Mouse (Mus musculus): ENCODE results near the gene Brd4. TPM values are rescaled to one million over a fixed set of nuclear protein-coding genes. Genes with fewer than 3 reads are reported as not detected.

The Brd4 gene
- total RNA-seq, 2 experiments from 2014 or later, result 64.0 to 67.4 TPM

DNA sequence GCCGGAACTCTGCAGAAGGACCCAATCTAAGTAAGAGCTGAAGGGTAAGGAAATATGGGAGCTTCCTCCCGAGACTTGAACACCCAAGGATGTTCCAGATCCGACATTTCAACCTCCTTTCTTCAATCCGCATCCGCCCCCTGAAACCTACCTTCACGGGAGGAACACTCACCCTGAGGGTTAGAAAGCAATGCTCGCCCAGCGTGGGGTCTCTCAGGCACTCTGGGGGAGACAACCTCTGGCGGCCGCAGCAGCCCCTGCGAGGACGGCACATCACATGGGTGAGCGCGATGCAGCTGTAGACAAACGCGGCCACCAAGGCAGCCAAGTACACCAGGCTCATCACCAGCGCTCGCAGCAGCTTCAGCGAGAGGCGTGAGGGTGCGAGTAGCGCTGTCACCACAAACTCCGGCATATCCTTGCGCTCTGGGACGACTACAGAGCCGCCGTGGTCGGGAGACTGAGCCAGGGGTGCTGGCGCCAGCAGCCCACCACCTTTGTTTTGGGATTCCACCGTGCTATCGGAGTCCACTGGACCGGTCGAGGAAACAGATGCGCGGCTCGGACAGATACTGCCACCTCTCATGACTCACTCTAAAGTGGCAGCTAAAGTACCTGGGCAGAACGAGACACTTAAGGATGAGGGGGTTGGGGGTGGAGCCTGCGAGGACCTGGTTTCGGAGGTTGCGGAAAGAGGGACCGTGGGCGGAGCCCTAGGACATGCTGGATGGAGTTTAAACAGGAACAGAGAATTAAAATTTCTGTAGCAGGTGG lies 95.5 kb downstream of the Brd4 start, which contains the start of gene Ephx3:
Ephx3 (minus strand) TSS at position 687 of the 774 bp plus-strand sequence.
- intact Hi-C loops (cut with DNase I), result no loop called here

DNA sequence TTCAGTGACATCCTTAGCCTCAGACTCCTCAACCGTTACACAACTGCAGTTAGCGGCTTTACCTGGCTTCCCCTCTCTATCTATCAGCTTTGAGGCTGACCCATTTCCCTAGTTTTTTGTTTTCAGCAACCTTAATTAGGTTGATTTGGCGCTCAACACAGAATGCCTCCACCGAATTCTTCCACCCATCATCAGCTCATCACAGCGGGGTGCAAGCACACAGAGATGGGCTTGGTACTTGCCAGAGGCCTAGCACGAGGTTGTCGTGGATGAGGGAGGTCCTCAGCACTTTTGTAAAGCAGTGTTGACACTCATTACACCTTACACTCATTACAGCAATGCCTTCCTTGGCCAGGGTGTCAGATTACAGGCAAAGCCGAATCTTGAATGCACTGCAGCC lies 101.5 kb downstream of the Brd4 start:
- intact Hi-C loops (cut with DNase I), result no loop called here
- no peak for DNase-seq

More for the DNA sequence above, 95.5 kb downstream of the Brd4 start, which contains the start of gene Ephx3:
- no peak for DNase-seq

DNA sequence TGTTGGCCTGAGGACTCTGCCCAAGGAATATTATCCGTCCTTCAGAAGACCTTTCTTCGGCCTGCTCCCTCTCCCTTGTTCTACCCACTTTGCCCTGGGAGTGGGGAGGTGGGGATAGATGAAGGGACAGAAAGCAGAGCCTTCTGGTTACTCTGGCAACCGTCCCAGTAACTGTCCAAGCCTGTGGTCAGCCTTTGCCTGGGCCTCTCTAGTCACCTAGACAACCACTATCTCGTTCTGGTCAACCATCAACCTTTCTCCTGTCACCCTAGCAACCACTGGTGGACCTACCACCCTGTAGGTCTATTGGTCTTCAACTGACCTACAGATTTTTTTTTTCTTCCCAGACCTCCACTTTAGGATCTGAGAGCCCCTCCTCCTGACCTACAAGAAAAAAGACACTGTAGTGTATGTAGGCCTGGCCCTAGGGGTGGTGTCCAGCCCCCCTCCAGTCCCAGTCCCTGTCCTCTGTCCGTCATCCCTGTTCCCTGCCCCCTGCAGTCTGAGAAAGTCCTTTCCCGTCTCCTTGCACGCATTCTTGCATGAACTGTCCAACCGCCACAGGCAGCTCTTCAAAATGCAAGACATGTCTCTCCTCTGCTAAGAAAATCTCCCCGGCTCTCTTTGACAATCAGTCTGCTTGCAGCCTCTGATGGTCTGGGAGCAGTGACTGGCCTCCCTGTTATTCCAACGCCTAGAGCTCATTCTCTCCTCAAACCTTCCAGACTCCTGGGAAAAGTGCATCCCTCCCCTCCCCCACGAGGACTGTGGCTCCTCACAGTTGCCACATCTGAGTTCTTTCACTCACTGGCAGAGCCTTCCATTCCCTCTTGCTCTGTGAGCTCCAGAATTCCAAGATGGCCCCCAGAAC lies 104.7 kb downstream of the Brd4 start:
- intact Hi-C loops (cut with DNase I), result no loop called here
- no peak for DNase-seq

DNA sequence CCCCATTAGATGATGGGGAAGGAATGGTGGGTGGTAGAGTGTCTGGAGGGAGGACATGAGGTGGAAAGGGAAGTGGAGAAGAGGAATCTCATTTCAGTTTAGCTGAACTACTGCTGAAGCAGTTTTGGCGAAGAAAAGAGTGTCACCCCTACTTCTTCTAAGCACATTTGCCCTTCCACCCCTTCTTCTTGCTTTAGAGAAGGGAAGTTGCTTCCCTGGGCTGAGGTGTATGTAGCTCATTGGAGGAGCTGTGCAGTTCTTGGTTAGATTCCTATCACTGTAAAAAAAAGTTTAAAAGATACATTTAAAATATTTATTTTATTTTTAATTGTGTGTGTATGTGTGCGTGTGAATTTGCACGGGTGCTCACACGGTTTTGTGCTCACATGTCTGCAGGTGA lies 107.6 kb downstream of the Brd4 start:
- DNase-seq, result no peak
- intact Hi-C loops (cut with DNase I), result no loop called here

DNA sequence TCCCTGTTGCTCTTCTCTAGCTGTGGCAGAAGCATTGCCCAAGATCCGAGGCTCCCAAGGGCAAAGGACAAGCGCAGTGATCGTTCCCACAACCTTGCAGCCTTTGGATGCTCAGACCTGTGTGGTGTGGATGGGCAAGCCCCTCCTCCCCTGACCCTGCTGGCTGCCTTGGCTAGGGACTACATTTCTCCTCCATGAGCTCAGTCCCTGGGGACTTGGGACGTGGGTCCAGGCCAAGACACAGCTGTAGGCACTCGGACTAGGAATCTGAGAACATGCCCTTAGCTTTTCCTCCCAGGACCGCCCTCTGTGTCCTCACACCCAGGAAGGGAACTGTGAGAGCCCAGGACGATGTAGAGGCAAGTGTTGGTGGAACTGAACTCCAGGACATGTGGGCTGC lies 111.4 kb downstream of the Brd4 start:
- peak; percentile 79 to 91 for DNase-seq
- intact Hi-C loops (cut with DNase I), result no loop called here

DNA sequence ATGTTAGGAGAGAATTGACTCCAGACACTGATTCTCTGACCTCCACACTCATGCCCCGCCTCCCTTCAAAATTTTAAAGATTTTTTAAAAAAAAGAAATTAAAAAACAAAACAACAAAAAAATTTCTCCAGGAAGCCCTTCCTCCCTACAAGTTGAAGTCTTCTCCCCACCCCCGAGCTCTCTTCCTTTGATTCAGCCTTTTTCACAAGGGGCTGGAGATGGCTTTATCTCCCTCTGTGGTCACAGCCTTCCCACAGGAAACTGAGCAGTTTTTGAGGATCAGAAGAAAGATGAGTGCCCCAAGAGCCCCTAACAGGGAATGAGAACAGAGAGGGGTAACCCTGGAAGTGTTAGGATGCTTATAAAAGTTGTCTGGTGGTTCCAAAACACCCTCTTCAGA lies 112.0 kb downstream of the Brd4 start:
- no peak for DNase-seq
- intact Hi-C loops (cut with DNase I), result no loop called here

DNA sequence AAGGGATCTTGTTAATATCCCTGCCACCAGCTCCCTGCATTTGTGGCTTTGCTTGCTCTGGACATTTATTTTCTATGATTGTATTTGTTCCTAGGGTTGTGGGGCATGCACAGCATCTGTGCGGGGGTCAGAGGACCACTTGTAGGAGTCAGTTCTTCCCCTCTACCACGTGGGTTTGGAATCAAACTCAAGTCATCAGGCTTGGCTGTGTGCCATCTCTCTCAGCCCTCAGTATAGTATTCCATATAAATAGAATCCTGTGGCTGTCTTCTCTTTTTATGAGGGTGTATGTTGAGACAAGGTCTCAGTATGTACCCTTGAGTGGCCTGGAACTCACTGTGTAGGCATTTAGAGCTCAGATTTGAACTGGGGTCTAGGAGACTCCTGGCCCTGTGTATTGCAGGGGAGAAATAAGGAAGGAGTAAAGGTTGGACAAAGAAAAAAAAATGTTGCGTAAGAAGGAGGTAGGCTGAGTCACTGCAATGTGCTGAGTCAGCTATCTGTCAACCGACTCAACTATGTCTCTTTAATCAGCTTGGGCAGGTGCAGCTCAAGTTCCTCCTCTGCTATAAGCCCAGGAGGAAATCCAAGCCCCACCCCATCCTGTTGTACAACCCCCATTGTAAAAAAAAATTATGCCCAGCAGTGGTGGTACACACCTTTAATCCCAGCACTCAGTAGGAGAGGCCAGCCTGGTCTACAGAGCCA lies 114.8 kb downstream of the Brd4 start:
- intact Hi-C loops (cut with DNase I), result no loop called here
- DNase-seq, result no peak

DNA sequence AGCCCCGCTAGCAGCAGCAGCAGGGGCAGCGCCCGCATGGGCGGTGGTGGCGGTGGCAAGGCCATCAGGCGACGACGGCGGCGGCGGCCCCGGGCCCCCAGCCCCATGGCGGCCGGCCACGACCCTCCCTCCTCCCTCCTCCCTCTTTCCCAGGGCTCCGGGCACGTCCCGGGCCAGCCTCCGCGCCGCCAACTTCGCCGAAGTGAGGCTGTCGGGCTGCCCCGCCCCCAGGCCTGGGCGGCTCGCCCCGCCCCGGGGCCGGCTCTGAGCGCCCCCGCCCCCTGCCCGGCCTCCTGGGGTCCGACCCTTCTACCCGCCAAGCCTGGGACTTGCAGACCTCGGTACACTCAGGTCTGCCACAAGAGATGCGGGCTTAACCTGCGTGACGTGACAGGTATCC lies 117.8 kb downstream of the Brd4 start, which contains the start of gene Notch3:
Notch3 (minus strand) TSS at position 166 of the 400 bp plus-strand sequence.
- intact Hi-C loops (cut with DNase I), result no loop called here
- DNase-seq, result peak; percentile 78 to 80

DNA sequence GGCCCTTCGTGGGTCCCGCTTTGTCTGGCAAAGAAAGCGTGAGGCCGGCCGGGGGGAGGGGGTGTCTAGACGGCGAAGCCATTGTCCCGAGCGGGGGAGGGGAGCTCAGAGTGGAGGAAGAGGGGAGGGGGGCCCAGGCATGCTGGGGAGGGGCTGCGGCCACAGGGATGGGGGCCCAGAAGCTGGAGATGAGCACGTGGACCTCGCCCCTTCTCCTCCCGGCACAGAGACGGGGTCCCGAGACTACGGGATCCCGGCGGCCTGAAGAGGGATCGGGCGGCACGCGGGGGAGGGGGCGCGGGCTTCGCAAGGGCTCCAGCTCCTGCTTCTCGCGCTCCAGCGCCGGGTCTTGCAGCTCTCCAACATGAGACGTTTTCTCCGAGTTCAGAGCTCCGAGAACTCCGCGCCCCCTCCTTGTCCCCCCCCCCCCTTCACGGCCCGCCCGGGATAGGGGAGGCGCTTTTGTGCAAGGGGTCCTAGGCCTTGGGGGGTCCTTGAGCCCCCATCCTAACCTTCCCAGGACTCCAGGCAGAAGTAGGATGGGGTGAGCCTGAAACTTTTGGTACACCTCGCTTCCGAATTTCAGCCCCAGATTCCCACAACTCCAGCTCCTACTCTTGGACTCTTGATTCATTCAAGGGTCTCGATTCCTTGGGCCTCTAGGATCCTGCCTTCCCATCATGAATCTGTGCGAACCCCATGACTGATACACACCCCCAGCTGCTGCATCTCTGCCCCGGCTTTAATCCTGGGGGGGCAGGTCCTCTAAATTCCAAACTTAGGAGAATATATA lies 118.5 kb downstream of the Brd4 start:
- intact Hi-C loops (cut with DNase I), result no loop called here
- peak; percentile 60 to 72 for DNase-seq

DNA sequence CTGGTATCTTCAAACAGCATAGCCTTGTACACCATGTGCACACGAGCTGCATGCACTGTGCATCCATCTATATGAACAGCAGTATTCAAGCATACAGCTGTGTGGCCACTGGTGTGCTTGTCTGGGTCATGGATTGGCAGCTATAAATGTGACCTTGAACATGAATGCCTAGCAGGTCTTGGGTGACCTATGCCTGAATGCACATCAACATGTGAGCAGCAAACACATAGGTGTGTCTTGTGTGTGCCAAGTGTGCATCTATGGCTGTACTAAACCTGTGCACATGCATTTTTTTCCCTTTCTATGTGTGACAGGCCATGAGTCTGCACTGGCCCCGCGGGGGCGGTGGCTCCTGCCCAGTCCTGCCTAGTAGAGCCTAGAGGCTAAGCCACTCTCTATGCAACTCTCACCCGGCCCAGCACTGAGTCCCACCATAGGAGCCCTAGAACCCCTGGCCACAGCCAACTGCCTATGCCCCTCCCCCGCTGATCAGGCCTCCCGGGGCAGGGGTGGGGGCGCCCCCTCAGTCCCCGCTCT lies 119.2 kb downstream of the Brd4 start:
- intact Hi-C loops (cut with DNase I), result no loop called here
- DNase-seq, result peak; percentile 31 to 39

DNA sequence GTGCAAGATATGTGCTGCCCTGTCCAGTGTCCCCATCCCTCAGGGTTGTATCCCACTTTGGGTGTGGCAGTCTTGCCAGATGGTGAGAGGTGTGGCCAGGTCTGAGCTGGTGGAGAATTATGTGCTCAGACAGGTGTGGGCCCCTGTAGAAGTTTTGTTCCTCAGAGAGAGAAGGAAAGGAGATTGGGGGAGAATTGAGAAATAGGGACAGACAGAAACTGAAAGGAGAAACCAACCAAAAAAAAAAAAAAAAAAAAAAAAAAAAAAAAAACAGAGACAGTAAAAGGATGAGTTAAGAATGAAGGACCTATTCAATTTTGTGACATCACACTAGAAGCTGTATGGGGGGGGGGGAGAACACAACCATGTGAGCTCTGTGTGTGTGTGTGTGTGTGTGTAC lies 119.7 kb downstream of the Brd4 start:
- DNase-seq, result no peak
- intact Hi-C loops (cut with DNase I), result loop anchor here (5.0 kb wide), 1 partner anchor 43 kb away; no protein-coding TSS in a partner anchor

DNA sequence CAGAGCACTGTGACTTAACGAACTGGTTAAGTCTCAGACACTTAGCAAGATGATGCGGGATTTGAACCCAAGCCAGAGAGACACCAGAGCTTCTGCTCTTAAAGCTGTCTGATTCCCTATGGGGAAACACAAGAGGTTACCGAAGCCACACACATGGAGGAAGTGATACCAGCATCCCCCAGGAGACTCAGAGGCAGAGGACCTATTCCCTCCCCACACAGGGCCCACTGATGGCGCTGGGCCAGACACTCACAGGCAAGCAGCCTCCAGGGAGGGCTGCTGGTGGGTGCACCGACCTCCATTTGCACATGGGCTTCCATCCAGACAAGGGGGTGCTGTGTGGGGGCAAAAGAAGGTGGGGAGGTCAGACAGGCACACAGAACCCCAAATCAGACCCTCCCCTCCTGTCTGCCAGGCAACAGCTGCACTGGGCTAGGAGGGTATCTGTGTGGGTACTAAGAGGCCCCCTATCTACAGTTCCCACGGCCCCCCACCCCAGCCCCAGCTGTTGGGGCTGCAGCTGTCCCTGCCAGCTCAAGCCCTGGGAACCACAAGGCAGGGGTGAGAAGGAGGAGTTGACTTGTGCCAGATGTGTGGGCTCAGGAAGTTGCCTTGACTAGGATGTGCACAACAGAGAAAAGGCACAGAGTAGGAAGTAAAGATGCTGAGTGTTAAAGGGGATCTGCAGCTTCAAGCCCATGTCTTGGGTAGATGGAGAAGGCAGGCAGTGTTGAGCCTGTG lies 120.4 kb downstream of the Brd4 start:
- peak; percentile 44 to 47 for DNase-seq
- intact Hi-C loops (cut with DNase I), result loop anchor here (5.0 kb wide), 1 partner anchor 43 kb away; no protein-coding TSS in a partner anchor

DNA sequence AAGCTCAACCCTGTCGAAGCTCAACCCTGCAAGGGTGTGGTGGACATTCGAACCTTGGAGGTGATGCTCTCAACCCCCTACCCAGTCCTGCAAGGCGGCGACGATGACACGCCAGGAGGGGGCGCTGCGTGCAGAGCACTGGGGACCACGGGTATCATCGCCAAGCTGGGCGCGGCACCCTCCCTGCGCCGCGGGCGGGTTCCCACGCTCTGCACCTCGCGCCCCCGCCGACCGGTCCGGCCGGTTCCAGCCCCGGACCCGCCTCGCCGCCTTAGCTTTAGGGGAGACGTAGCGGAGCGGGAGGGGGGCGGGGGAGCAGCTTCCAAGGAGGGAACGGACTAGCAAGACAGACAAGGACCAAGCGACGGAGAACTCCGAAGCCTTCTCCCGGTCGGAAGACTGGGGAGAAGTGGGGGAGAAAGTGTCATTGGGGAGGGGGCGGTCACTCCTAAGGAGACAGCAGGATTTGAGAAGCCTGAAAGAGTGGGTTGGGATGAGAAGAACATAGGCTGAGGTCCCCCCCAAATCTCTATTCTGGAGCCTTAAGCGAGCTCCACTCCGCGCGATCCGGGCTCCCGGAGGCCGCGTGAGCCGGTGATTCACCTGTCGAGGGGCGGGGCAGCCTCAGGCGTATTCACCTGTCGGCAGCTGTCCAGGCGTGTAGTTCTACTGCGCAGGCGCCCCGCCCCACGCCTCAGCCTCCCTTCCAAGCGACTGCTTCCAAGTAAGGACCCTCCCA lies 122.2 kb downstream of the Brd4 start:
- intact Hi-C loops (cut with DNase I), result loop anchor here (5.0 kb wide), 1 partner anchor 45 kb away; no protein-coding TSS in a partner anchor
- peak; percentile 79 to 84 for DNase-seq

DNA sequence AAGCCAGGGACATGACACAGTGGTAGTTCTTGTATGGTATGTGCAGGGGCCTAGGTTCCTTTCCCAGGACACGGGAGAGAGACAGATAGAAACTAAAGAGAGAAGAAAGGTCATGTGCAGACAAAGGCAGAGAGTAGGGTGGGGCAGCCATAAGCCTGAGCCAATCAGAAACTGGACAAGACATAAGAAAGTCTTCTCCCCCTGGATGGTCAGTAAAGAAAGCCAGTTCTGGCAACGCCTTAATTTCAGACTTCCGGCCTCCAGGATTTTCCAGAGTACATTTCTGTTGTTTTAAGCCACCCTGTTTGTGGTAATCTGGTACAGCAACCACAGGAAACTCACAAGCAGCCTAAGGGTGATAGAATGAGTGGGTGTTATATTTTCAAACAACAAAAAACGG lies 123.6 kb downstream of the Brd4 start:
- no peak for DNase-seq
- intact Hi-C loops (cut with DNase I), result loop anchor here (5.0 kb wide), 1 partner anchor 46 kb away; no protein-coding TSS in a partner anchor

DNA sequence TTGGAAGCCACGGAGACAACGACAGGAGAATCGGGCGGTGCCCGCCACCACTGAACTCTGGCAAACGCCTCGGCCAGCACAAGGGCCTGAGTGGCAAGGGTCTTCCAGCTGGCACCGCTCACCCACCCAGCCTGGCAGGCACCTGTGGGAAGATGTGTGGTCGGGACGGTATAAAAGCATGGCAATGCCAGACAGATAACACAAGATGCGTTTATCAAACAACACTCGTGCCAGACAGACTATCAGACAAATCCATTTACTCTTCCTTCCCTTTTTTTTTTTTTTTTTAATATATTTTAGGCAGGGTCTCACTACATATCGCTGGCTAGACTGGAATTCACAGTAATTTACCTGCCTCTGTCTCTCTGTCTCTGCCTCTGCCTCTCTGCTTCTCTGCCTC lies 125.7 kb downstream of the Brd4 start:
- DNase-seq, result no peak
- intact Hi-C loops (cut with DNase I), result no loop called here

DNA sequence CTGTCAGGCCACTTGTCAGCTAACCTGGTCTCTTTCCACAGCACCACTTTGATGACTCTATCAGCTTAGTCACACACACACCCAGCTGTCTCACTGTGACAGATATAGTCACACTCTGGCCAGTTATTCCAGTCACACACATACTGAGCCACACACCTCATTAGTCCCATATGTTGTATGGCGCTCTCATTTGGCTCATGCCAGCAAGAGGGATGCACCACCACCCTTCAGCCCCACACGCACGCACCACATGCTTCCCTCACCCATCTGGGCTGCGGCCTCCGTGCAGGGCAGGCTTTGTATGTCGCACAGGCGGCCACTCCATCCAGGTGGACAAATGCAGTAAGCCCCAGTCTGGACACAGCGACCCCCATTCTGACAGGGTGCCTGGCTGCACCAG lies 137.8 kb downstream of the Brd4 start:
- intact Hi-C loops (cut with DNase I), result no loop called here
- no peak for DNase-seq

All from heart, postnatal 14 days (tissue).